Mouse (Mus musculus) ES-Bruce4 (cell line): ENCODE data around the gene Lum.

Experiments
- CTCF ChIP-seq: IDR thresholded peaks from one replicate; pipeline ENCODE4 v1.8.1; 2011; ENCODE audit warnings: low read depth, low read length
- EP300 ChIP-seq: IDR thresholded peaks from 2 replicates; pipeline ENCODE4 v1.6.1; 2011; ENCODE audit warnings: low read depth, low read length; ENCODE audit not compliant: insufficient read depth

DNA sequence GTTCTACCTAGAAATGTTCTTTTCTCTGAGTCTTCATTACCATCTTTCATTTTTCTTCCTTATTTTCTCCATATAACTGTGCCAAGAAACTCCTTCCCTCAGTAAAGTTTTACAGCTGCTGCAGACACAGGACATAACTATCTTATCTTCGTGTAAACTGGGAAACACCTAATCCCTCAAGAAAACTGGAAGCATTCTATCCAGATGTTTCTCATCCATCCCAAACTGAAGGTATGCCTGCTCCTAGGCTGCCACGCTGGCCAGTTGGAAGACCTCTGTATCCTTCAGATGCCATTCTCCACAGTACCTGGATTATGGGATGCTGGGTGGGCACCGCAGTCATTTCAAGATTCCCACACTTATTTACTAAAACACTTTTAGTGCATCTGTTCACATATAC lies 41.6 kb upstream of the Lum start:
- TF ChIP-seq CTCF (no peak), EP300 (no peak)
